Mouse (Mus musculus): ENCODE results near the gene Rnf126.

- TF ChIP-seq POLR2A (IDR thresholded peaks at IDR 0.05; ENCODE audit: borderline replicate concordance, low read depth, low read length), result no peak
- peak; percentile 88 for TF ChIP-seq CTCF (IDR thresholded peaks at IDR 0.05; ENCODE audit: low read depth, low read length)
These were observed 13.3 kb upstream of the Rnf126 start for GRCm38 (mm10) chr10:79779784-79780663.
